Mouse (Mus musculus): ENCODE results near the gene Sorbs1. TPM values are rescaled to one million over a fixed set of nuclear protein-coding genes. Genes with fewer than 3 reads are reported as not detected.

Gene Sorbs1
- 17.8 TPM for polyA plus RNA-seq (2017; shearing (Covaris generic))

DNA sequence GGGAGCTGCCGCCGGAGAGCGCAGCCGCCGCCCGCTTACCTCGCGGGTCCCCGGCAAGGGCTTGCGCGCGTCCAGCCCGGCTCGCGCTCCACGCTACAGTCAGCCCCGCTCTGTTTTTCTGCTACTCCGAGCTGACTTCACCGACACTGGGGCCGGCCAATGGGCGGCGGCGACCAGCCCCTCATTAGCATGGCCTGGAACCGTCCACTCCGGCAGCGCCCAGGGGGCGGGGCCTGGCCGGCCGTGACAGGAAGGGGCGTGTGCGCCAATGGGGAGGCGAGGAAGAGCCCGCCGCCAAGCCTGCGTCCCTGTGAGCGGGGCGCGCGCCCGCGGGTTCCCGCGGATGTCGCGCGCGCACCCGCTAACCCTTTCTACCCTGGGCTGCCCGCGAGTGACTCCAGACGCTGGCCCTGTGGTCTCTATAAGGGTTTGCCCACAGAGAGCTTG is at the start of gene Sorbs1:
Sorbs1 (minus strand) TSS at position 148 of the 447 bp plus-strand sequence.

GRCm38 (mm10) chr19:40271308-40271892 is 242.2 kb downstream of the Sorbs1 start, which contains the start of gene Pdlim1:
Gene Pdlim1 (minus strand): TSS chr19:40271842.

Other genes starting within 250 kb of the Sorbs1 start
- 435 TPM for gene Pdlim1, start 241.9 kb downstream of the Sorbs1 start, polyA plus RNA-seq (2017; shearing (Covaris generic))
- 41.6 TPM for gene Aldh18a1, start 74.7 kb upstream of the Sorbs1 start, polyA plus RNA-seq (2017; shearing (Covaris generic))
- 5.8 TPM for gene Tctn3, start 98.5 kb upstream of the Sorbs1 start, polyA plus RNA-seq (2017; shearing (Covaris generic))
- 1.1 TPM for gene Entpd1, start 98.6 kb upstream of the Sorbs1 start, polyA plus RNA-seq (2017; shearing (Covaris generic))
- gene Cc2d2b, start 235.0 kb upstream of the Sorbs1 start, polyA plus RNA-seq (2017; shearing (Covaris generic)): not detected

Measured in naive thymus-derived CD4-positive, alpha-beta T cell, adult 5 months (primary cell).